Mouse (Mus musculus) neural tube, embryonic 12.5 days (tissue): ENCODE results near the gene Prrc2b. TPM values are rescaled to one million over a fixed set of nuclear protein-coding genes. Genes with fewer than 3 reads are reported as not detected.

Experiments used
- ATAC-seq: fragments of 200-750 bp; cut with Nextera tagmentation; 2 replicates; pipeline ENCODE4 v1.8.0; 2017; ENCODE audit warnings: low read depth, mild to moderate bottlenecking, moderate TSS enrichment, moderate library complexity; ENCODE audit not compliant: low FRiP score
- H3K27ac ChIP-seq: fragments of 300-500 bp; sonication (generic); 2 replicates; pipeline ENCODE4 v1.5.1; 2016
- H3K27me3 ChIP-seq: fragments of 300-500 bp; sonication (generic); replicated peaks from 2 replicates; pipeline ENCODE4 v1.6.1; 2016; ENCODE audit warnings: mild to moderate bottlenecking
- H3K36me3 ChIP-seq: fragments of 300-500 bp; sonication (generic); 2 replicates; pipeline ENCODE4 v1.6.1; 2016; ENCODE audit warnings: mild to moderate bottlenecking
- H3K4me1 ChIP-seq: fragments of 300-500 bp; sonication (generic); 2 replicates; pipeline ENCODE4 v1.6.1; 2016
- H3K4me2 ChIP-seq: fragments of 300-500 bp; sonication (generic); replicated peaks from 2 replicates; pipeline ENCODE4 v1.6.1; 2016; ENCODE audit warnings: mild to moderate bottlenecking
- H3K4me3 ChIP-seq: fragments of 300-500 bp; sonication (generic); 2 replicates; pipeline ENCODE4 v1.5.1; 2016
- H3K9ac ChIP-seq: fragments of 300-500 bp; sonication (generic); 2 replicates; pipeline ENCODE4 v1.6.1; 2016; ENCODE audit warnings: mild to moderate bottlenecking
- H3K9me3 ChIP-seq: fragments of 300-500 bp; sonication (generic); 2 replicates; pipeline ENCODE4 v1.6.1; 2016; ENCODE audit warnings: mild to moderate bottlenecking
- WGBS: fragments of 180-500 bp; shearing (Covaris S2); methylation state at CpG from one replicate; pipeline ENCODE4 v1.1.7; 2016; 5-methylcytosine and 5-hydroxymethylcytosine counted together
- polyA plus RNA-seq: library from polyadenylated mRNA; unstranded; fragments of >200 nt; fragmentation: Nextera tagmentation; extraction: Ambion mirVana; gene quantifications from 2 replicates; pipeline ENCODE4 v1.2.1, GENCODE M21; 2016

The Prrc2b gene
- polyA plus RNA-seq, 1 experiment from 2014 or later: 106 TPM

DNA sequence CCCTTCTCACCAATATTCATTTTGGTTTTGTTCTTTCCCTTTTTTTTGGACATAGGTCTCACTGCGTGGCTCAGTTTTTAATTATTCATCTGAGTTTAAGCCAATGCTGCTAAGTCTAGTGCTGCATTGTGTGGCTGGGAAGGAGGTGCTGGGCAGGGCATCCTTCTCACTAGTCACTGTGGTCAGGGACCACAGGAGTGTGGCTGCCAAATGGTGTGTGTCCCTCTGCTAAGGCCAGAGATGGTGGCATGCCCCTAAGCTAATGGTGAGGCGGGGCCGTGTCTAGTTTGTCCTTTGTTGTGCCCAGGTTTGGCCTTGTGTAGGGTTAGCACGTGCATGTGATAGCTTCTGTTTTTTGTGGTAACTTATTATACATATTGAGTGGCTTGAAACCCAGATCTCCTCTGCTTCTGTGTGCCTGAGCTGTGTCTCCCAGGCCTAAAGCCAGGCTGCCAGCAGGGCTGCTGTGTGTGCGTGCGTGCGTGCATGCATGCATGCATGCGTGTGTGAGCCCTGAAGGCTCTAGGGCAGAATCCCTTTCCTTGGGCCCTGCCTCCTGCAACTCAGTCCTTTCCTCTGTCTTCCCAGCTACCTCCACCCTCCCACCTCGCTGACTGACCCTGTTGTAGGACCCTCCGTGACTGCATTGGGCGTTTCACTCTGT lies 26.6 kb downstream of the Prrc2b start:
- no peak overlapping the region for H3K9ac ChIP-seq
- H3K27me3 ChIP-seq: no peaks in the 10 kb centered on the region
- no peak for ATAC-seq
- peaks cover under 1% of the 10 kb centered on the region; the same call in 1 of the 2 replicates for H3K36me3 ChIP-seq
- H3K9me3 ChIP-seq: no peaks in the 10 kb centered on the region
- H3K27ac ChIP-seq: no peak overlapping the region
- 78% methylated on average over 11 of the region's 11 CpGs for WGBS
- H3K4me1 ChIP-seq: peaks cover 64% of the 10 kb centered on the region
- H3K4me2 ChIP-seq: no peak overlapping the region
- no peak overlapping the region for H3K4me3 ChIP-seq

DNA sequence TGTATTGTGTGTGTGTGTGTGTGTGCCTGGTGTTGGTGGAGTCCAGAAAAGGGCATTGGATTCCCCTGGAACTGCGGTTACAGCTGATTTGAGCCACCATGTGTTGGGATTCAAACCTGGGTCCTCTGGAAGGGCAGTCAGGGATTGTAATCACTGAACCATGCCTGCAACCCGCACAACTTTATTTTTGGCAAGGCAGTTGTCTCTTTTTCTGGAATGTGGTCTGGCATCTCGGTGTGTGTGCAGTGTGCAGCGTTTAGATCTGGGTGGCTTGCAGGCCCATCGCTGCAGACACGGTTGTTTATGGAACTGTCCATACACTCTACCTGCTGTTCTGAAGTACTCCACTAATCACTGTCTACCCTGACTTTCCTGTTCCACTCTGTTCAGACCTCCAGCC lies 28.5 kb downstream of the Prrc2b start:
- no peaks in the 10 kb centered on the region for H3K9me3 ChIP-seq
- no peak overlapping the region for H3K9ac ChIP-seq
- WGBS: 87% methylated on average over 6 of the region's 6 CpGs
- H3K4me2 ChIP-seq: no peak overlapping the region
- H3K4me1 ChIP-seq: peaks cover 54% of the 10 kb centered on the region
- peaks cover 18% of the 10 kb centered on the region for H3K36me3 ChIP-seq
- no peak overlapping the region for H3K27ac ChIP-seq
- H3K4me3 ChIP-seq: no peak overlapping the region
- ATAC-seq: no peak
- no peaks in the 10 kb centered on the region for H3K27me3 ChIP-seq

DNA sequence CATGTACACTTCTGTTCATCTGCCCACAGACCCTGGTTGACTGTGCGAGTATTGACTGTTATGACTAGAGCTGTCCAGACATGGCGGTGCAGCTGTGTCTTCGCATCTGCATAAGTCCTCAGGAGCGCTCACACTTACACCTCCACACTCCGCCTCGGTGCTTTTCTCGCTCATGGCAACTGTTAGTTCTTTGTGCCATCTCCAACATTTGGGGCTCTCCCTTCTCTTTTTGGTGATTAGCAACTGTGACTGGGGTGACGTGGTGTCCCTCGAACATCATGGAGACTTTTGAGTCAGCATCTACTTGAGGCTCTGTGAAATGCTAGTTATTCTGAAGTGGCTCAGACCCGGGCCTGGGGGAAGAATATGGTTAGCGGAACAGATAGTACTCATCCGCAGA lies 29.2 kb downstream of the Prrc2b start:
- Histone ChIP-seq H3K9ac (no peak overlapping the region), H3K4me2 (no peak overlapping the region), H3K27me3 (no peaks in the 10 kb centered on the region), H3K4me3 (no peak overlapping the region), H3K9me3 (no peaks in the 10 kb centered on the region), H3K27ac (no peak overlapping the region), H3K36me3 (peaks cover 26% of the 10 kb centered on the region), H3K4me1 (peaks cover 47% of the 10 kb centered on the region)
- ATAC-seq: no peak
- WGBS: 94% methylated on average over 12 of the region's 12 CpGs

DNA sequence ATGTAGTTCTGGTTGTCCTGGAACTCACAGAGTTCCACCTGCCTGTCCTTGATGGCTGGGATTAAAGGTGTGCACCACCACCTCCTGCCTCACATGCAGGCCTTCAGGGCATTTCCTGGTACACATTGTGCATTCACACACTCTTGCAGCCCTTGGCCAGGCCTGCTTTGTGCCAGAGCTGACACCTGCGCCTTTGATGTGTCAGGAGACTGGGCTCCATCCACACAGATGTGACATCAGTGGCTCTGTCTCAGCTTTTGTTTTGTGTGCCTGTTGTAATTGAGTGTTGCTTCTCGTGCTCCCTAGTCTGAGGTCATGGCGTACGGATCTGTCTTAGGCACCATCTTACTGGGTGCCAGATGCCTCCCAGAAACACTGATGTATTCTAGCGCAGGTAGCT lies 30.5 kb downstream of the Prrc2b start:
- ATAC-seq: no peak
- Histone ChIP-seq H3K36me3 (peaks cover 38% of the 10 kb centered on the region), H3K27me3 (no peaks in the 10 kb centered on the region), H3K4me1 (peaks cover 38% of the 10 kb centered on the region), H3K4me3 (no peak overlapping the region), H3K4me2 (no peak overlapping the region), H3K27ac (no peak overlapping the region), H3K9ac (no peak overlapping the region), H3K9me3 (no peaks in the 10 kb centered on the region)
- WGBS: 68% methylated on average over 5 of the region's 5 CpGs

DNA sequence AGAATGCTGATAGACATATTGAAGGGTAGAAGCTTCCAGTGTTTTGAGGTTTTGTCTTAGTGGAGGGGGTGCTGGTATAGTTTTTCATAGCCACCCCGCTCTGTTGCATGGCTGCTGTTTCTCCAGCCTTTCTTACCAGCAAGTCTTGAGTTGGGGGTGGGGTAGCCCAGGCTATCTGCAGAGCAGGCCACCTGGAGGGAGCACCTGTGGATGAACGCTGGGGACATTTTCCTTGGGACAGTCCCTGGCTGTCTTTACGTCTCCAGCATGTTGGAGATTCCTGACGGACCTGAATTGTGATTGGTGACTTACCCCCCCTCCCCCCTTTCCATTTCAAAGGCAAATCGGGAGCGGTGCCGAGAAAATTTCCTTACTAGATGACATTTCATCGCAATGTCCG lies 31.2 kb downstream of the Prrc2b start:
- Histone ChIP-seq H3K9ac (no peak overlapping the region), H3K27ac (no peak overlapping the region)

DNA sequence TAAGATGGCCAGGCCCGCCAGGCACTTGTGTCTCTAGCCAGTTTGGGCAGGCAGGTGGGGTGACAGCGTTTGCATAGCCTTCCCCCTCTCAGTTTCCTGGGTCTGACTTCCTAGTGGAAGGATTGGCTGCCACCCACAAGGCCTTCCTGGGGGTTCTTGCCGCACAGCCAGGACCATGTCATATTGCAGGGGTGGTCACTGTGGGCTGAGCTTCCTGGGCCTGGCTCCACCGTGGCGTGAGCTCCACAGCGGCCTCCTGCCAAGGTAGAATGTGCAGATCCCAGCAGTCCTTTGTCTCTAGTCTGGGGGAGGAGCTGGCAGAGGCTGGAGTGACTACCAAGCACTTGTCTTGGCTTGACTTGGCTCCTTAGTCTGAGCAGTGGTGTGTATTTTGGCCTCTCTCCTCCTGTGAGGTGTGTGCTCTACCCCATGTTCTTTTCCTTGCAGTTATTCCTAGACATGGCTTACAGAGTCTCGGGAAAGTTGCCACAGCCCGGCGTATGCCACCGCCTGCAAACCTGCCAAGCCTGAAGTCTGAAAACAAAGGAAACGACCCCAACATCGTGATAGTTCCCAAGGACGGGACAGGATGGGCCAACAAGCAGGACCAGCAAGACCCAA lies 31.9 kb downstream of the Prrc2b start:
- H3K4me3 ChIP-seq: no peak overlapping the region
- no peak overlapping the region for H3K9ac ChIP-seq
- no peak overlapping the region for H3K27ac ChIP-seq
- H3K4me1 ChIP-seq: peaks cover 24% of the 10 kb centered on the region
- WGBS: 70% methylated on average over 13 of the region's 13 CpGs
- H3K27me3 ChIP-seq: no peaks in the 10 kb centered on the region
- no peak overlapping the region for H3K4me2 ChIP-seq
- H3K36me3 ChIP-seq: peaks cover 52% of the 10 kb centered on the region
- no peaks in the 10 kb centered on the region for H3K9me3 ChIP-seq
- ATAC-seq: no peak

More for the DNA sequence above, 31.2 kb downstream of the Prrc2b start:
- peaks cover 30% of the 10 kb centered on the region for H3K4me1 ChIP-seq
- H3K36me3 ChIP-seq: peaks cover 46% of the 10 kb centered on the region
- no peaks in the 10 kb centered on the region for H3K9me3 ChIP-seq
- WGBS: 71% methylated on average over 9 of the region's 9 CpGs
- H3K27me3 ChIP-seq: no peaks in the 10 kb centered on the region
- H3K4me3 ChIP-seq: no peak overlapping the region
- H3K4me2 ChIP-seq: no peak overlapping the region
- ATAC-seq: no peak

DNA sequence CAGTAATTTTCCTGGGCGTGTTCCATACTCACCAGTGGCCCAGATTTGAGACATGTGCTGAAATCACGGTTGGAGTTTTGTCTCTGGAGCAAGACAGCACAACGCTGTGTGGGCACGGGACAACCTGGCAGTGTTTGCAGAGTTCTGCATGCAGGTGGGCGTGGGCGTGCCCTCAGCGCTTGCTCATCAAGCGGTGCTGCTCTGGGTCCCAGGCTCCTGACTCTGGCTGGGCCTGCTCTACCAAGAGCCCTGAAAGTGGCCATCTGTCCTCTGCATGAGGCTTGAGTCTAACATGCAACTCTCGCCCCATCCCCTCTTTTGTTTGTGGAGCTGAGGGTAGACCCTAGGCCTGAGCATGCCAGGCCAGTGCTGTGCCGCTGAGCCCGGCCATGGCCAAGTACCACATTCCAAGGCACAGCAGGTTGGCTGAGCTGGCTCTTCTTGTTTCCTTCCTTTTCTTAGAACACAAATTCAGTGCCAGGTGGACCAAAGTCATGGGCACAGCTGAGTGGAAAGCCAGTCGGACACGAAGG lies 36.2 kb downstream of the Prrc2b start:
- Histone ChIP-seq H3K4me1 (peaks cover 5% of the 10 kb centered on the region; the same call in 1 of the 2 replicates), H3K4me2 (no peak overlapping the region), H3K27ac (no peak overlapping the region), H3K4me3 (no peak overlapping the region), H3K36me3 (peaks cover 89% of the 10 kb centered on the region), H3K27me3 (no peaks in the 10 kb centered on the region), H3K9ac (no peak overlapping the region), H3K9me3 (no peaks in the 10 kb centered on the region)
- ATAC-seq: no peak
- 94% methylated on average over 13 of the region's 13 CpGs for WGBS

DNA sequence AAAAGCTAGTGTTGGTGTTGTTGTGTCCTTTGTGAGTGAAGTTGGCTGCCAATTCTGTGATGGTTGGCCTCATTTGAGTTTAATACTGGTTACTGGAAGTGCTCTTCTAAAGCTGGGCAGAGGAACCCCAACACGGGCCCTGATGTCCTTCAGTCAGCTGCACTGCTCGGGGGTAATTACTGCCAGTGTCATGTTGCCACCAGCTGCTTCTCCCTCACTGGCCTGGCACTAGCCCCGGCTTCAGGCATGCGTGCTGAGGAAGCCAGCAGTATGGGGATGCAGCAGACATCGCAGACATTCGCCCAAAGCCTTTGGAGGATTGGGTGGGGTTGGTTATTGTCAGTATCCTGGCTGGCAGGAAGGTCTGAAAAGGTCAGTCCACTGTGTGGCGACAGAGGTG lies 36.8 kb downstream of the Prrc2b start:
- H3K4me3 ChIP-seq: no peak overlapping the region
- H3K9ac ChIP-seq: no peak overlapping the region
- no peaks in the 10 kb centered on the region for H3K27me3 ChIP-seq
- no peaks in the 10 kb centered on the region for H3K9me3 ChIP-seq
- H3K4me1 ChIP-seq: peaks cover 2% of the 10 kb centered on the region; the same call in 1 of the 2 replicates
- WGBS: 89% methylated on average over 7 of the region's 7 CpGs
- H3K27ac ChIP-seq: no peak overlapping the region
- no peak for ATAC-seq
- peaks cover 93% of the 10 kb centered on the region for H3K36me3 ChIP-seq
- H3K4me2 ChIP-seq: no peak overlapping the region

DNA sequence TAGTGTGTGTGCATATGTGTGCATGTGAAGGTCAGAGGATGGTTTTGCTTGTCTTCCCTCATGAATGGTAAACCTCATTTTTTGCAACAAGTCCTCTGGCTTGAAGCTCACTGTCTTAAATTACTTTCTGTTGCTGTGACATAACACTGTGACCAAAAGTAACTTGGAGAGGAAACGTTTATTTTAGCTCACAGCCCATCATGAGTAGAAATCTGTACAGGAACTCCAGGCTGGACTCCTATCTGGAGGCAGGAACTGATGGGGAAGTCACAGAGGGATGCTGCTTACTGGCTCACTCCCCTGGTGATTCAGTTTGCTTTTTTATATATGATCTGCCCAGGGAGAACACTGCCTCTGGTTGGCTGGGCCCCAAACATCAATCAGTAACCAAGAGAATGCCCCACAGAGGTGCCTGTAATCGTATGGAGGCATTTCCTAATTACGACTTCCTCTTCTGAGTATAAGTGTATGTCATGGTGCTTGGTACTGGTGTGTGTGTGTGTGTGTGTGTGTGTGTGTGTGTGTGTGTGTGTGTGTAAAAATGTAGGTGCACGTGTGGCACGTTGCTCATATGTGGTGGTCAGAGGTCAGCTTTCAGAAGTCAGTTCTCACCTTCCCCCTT lies 38.3 kb downstream of the Prrc2b start:
- Histone ChIP-seq H3K9me3 (no peaks in the 10 kb centered on the region), H3K27ac (no peak overlapping the region), H3K36me3 (peaks cover 93% of the 10 kb centered on the region), H3K4me3 (no peak overlapping the region), H3K9ac (no peak overlapping the region), H3K27me3 (no peaks in the 10 kb centered on the region), H3K4me1 (no peaks in the 10 kb centered on the region), H3K4me2 (no peak overlapping the region)
- ATAC-seq: no peak
- WGBS: 87% methylated on average over 5 of the region's 5 CpGs

DNA sequence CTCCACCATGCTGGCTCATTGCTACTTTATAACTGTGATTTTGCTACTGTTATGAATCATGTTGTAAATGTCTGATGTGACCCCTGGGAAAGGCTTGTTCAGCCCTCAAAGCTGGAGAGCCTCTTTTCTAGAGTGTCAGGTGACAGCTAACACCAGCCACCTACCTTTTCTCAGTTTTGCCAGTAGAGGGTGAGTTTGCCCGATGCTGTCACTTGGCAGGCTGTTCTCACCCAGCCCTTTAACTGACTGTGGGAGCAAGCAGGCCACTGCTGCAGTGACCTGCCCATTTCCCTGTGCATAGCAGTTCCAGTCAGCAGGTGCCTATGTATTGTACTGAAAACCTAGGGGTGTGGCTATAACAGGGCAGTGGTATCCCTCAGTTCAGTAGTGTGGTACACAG lies 39.7 kb downstream of the Prrc2b start:
- Histone ChIP-seq H3K27ac (no peak overlapping the region), H3K27me3 (no peaks in the 10 kb centered on the region), H3K9me3 (no peaks in the 10 kb centered on the region), H3K4me2 (no peak overlapping the region), H3K4me3 (no peak overlapping the region), H3K9ac (no peak overlapping the region), H3K4me1 (no peaks in the 10 kb centered on the region), H3K36me3 (peaks cover 93% of the 10 kb centered on the region)
- 76% methylated on average over 1 of the region's 1 CpGs for WGBS
- ATAC-seq: no peak

DNA sequence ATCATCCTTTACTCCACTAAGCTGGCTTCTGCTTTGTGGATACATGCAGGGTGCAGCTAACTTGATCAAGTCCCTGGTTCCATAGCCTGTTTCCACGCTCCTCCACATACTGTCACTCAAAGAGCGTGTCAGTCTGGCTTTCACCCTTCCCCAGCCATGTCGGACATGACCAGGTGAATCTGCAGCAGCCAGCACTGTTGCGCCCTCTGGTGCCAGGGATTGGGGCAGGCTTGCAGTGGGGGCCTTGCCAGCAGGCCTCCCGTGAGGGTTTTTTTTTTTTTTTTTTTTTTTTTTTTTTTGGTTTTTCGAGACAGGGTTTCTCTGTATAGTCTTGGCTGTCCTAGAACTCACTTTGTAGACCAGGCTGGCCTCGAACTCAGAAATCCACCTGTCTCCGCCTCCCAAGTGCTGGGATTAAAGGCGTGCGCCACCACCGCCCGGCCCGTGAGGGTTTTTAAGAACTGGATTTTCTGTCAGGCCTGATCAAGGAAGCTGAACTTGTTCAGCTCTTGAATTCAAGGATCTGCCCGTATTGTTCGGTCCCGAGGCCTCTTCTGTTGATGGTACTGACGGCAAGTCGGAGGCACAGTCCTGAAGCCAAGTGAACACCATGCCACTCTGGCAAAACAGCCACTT lies 41.1 kb downstream of the Prrc2b start:
- H3K4me2 ChIP-seq: no peak overlapping the region
- no peak overlapping the region for H3K4me3 ChIP-seq
- no peak overlapping the region for H3K27ac ChIP-seq
- H3K4me1 ChIP-seq: no peaks in the 10 kb centered on the region
- no peak overlapping the region for H3K9ac ChIP-seq
- H3K9me3 ChIP-seq: no peaks in the 10 kb centered on the region
- WGBS: 89% methylated on average over 17 of the region's 18 CpGs
- ATAC-seq: no peak
- no peaks in the 10 kb centered on the region for H3K27me3 ChIP-seq
- peaks cover 93% of the 10 kb centered on the region for H3K36me3 ChIP-seq

DNA sequence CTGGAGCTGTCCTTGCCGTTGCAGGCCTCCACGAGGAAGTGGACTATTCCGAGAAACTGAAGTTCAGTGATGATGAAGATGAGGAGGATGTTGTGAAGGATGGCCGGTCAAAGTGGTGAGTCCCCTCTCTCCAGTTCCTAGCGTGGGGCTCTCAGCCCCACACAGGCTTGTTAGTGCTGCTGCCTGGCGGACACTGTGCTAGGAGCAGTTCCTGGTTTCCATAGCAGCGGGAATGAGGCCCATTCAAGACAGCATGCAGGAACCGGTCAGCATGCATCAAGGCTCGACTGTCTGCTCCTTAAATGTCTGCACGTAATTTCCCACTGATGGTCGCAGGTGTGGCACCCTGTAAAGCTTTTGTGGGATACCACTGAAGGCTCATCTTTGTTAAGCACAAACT lies 48.1 kb downstream of the Prrc2b start:
- peaks cover 100% of the 10 kb centered on the region for H3K36me3 ChIP-seq
- 71% methylated on average over 11 of the region's 11 CpGs for WGBS

More for the DNA sequence above, 48.1 kb downstream of the Prrc2b start:
- no peak overlapping the region for H3K4me3 ChIP-seq
- no peaks in the 10 kb centered on the region for H3K4me1 ChIP-seq
- no peak for ATAC-seq
- H3K27me3 ChIP-seq: no peaks in the 10 kb centered on the region
- H3K9ac ChIP-seq: no peak overlapping the region
- no peak overlapping the region for H3K4me2 ChIP-seq
- no peak overlapping the region for H3K27ac ChIP-seq
- no peaks in the 10 kb centered on the region for H3K9me3 ChIP-seq
